Mouse (Mus musculus) embryonic facial prominence, embryonic 13.5 days (tissue): ENCODE data around the gene Ropn1. TPM values are rescaled to one million over a fixed set of nuclear protein-coding genes. Genes with fewer than 3 reads are reported as not detected.
"Not testable (repeated sequence)": the region's sequence is repeated elsewhere in the genome, so short reads cannot be mapped to it uniquely, and the experiment has no call there.

Source experiments
- ATAC-seq: fragments of 200-750 bp; cut with Nextera tagmentation; 2 replicates; pipeline ENCODE4 v1.8.0; 2017; ENCODE audit warnings: low read depth; ENCODE audit not compliant: insufficient number of reproducible peaks, insufficient read depth, low FRiP score, low TSS enrichment
- H3K27ac ChIP-seq: fragments of 300-500 bp; sonication (generic); 2 replicates; pipeline ENCODE4 v1.5.1; 2015; ENCODE audit warnings: moderate library complexity, mild to moderate bottlenecking, inconsistent platforms
- H3K27me3 ChIP-seq: fragments of 300-500 bp; sonication (generic); 2 replicates; pipeline ENCODE4 v1.6.1; 2015; ENCODE audit warnings: mild to moderate bottlenecking, inconsistent platforms
- H3K36me3 ChIP-seq: fragments of 300-500 bp; sonication (generic); 2 replicates; pipeline ENCODE4 v1.6.1; 2015; ENCODE audit warnings: mild to moderate bottlenecking, inconsistent platforms
- H3K4me1 ChIP-seq: fragments of 300-500 bp; sonication (generic); 2 replicates; pipeline ENCODE4 v1.6.1; 2015; ENCODE audit warnings: inconsistent platforms
- H3K4me2 ChIP-seq: fragments of 300-500 bp; sonication (generic); 2 replicates; pipeline ENCODE4 v1.6.1; 2015; ENCODE audit warnings: moderate library complexity, mild to moderate bottlenecking, inconsistent platforms
- H3K4me3 ChIP-seq: fragments of 300-500 bp; sonication (generic); 2 replicates; pipeline ENCODE4 v1.5.1; 2015; ENCODE audit warnings: mild to moderate bottlenecking, inconsistent platforms
- H3K9ac ChIP-seq: fragments of 300-500 bp; sonication (generic); 2 replicates; pipeline ENCODE4 v1.6.1; 2015; ENCODE audit warnings: mild to moderate bottlenecking, inconsistent platforms
- H3K9me3 ChIP-seq: fragments of 300-500 bp; sonication (generic); 2 replicates; pipeline ENCODE4 v1.6.1; 2016; ENCODE audit warnings: inconsistent platforms
- whole genome bisulfite sequencing: fragments of 180-500 bp; shearing (Covaris S2); methylation state at CpG from one replicate; pipeline ENCODE4 v1.1.7; 2015; ENCODE audit warnings: mixed read lengths; 5-methylcytosine and 5-hydroxymethylcytosine counted together
- polyA plus RNA-seq: library from polyadenylated mRNA; unstranded; fragments of >200 nt; fragmentation: Nextera tagmentation; extraction: Ambion mirVana; gene quantifications from 2 replicates; pipeline ENCODE4 v1.2.1, GENCODE M21; 2015

Ropn1 gene
- polyA plus RNA-seq, 1 experiment from 2014 or later: not detected

GRCm38 (mm10) chr16:34690334-34691144, 40.8 kb downstream of the Ropn1 start, which contains the start of gene Ccdc14:
Gene Ccdc14, plus strand, starts transcription at chr16:34690616.
- Histone ChIP-seq H3K4me2 (peak within 1 kb of the TSS; percentile 83), H3K9ac (peak within 1 kb of the TSS; percentile 81), H3K27ac (peak within 1 kb of the TSS; percentile 89), H3K4me3 (peak within 1 kb of the TSS; percentile 69), H3K9me3 (no peaks in the 10 kb centered on the region), H3K36me3 (no peaks in the 10 kb centered on the region), H3K27me3 (no peaks in the 10 kb centered on the region), H3K4me1 (peaks cover 5% of the 10 kb centered on the region)
- WGBS: 1% methylated on average over 52 of the region's 53 CpGs
- peak; percentile 93 for ATAC-seq

GRCm38 (mm10) chr16:34691156-34691555, 41.4 kb downstream of the Ropn1 start:
- peak overlapping the region; percentile 81 for H3K9ac ChIP-seq
- H3K27me3 ChIP-seq: no peaks in the 10 kb centered on the region
- H3K9me3 ChIP-seq: no peaks in the 10 kb centered on the region
- no peaks in the 10 kb centered on the region for H3K36me3 ChIP-seq
- H3K4me1 ChIP-seq: peaks cover 5% of the 10 kb centered on the region
- no peak for ATAC-seq
- H3K4me3 ChIP-seq: peak overlapping the region; percentile 69
- peak overlapping the region; percentile 89 for H3K27ac ChIP-seq
- peak overlapping the region; percentile 83 for H3K4me2 ChIP-seq
- WGBS: 5% methylated on average over 11 of the region's 11 CpGs

DNA sequence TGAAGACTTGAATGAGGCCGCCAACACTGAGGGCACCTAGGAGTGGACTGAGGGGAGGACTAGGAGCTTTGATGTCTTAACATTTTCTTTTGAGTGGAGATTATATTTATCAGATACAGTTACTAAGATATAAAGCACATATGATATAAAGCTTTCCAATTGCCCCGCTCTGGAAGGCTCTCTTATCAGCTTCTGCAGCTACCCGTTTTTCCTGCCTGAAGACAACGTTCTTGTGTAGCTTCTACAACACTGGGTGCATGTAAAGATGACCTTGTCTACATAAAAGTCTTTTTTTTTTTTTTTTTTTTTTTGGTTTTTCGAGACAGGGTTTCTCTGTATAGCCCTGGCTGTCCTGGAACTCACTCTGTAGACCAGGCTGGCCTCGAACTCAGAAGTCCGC, 44.8 kb downstream of the Ropn1 start:
- Histone ChIP-seq H3K4me2 (no peak overlapping the region), H3K9ac (no peak overlapping the region), H3K36me3 (peaks cover 17% of the 10 kb centered on the region), H3K27ac (no peak overlapping the region), H3K27me3 (no peaks in the 10 kb centered on the region), H3K4me3 (no peak overlapping the region), H3K9me3 (no peaks in the 10 kb centered on the region), H3K4me1 (peaks cover 15% of the 10 kb centered on the region)
- WGBS: 94% methylated on average over 6 of the region's 7 CpGs
- ATAC-seq: no peak

- H3K4me2 ChIP-seq, H3K4me3 ChIP-seq, H3K27me3 ChIP-seq, H3K27ac ChIP-seq, H3K9me3 ChIP-seq, H3K9ac ChIP-seq, ATAC-seq: not testable (repeated sequence)
- Histone ChIP-seq H3K36me3 (peaks cover 21% of the 10 kb centered on the region), H3K4me1 (peaks cover 11% of the 10 kb centered on the region)
- 60% methylated on average over 3 of the region's 3 CpGs for WGBS
These were observed 49.0 kb downstream of the Ropn1 start for GRCm38 (mm10) chr16:34698721-34699120.

DNA sequence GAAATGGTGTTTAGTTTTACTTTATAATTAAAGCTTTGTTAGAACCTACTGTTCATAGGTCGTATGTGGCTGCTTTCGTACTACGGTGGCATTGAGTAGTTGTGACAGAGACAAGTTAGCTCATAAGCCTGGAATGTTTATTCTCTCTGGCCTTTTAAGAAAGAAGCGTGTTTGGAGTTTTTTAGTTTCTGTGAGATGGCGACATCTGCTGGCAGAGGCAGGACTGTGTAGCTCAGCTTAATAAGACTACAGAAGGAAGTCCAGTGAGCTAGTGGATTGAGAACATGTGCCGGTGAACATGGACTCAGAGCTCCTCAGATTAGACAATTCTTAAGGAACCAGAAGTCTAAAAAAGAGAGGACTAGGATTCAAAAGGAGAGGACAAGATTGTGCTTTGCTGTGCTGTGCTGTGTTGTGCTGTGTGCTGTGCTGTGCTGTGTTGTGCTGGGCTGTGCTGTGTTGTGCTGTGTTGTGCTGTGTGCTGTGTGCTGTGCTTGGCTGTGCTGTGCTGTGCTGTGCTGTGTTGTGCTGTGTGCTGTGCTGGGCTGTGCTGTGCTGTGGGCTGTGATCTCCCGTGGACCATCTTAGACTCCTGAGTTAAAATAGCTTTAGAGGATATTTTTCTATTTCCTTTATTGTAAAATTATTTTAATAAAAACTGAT, 50.6 kb downstream of the Ropn1 start:
- H3K36me3 ChIP-seq: peaks cover 29% of the 10 kb centered on the region
- peaks cover 11% of the 10 kb centered on the region for H3K4me1 ChIP-seq
- H3K9ac ChIP-seq: no peak overlapping the region
- no peaks in the 10 kb centered on the region for H3K27me3 ChIP-seq
- WGBS: 19% methylated on average over 7 of the region's 7 CpGs
- no peak overlapping the region for H3K4me2 ChIP-seq
- H3K27ac ChIP-seq: no peak overlapping the region
- H3K9me3 ChIP-seq: no peaks in the 10 kb centered on the region
- no peak for ATAC-seq
- no peak overlapping the region for H3K4me3 ChIP-seq

DNA sequence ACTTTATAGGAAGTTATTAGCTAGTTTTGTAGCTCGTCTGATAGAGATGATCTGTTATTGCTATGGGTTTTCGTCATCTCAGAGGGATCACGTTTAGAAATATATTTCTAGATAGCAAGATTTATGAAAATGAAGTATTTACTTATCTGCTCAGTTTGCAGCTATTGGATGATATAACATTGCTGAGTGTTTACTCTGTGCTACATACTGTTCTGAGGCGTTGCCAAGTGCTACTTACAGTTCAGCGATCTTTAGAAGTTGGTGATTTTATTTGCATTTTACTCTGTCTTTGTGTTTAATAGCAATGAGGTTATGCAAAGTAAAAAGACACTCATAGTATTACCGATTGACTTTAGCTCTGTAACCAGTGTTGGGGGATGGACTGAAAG, 51.1 kb downstream of the Ropn1 start:
- no peaks in the 10 kb centered on the region for H3K27me3 ChIP-seq
- no peak for ATAC-seq
- H3K36me3 ChIP-seq: peaks cover 33% of the 10 kb centered on the region
- WGBS: 83% methylated on average over 6 of the region's 6 CpGs
- H3K4me2 ChIP-seq: no peak overlapping the region
- no peak overlapping the region for H3K9ac ChIP-seq
- H3K9me3 ChIP-seq: no peaks in the 10 kb centered on the region
- no peak overlapping the region for H3K4me3 ChIP-seq
- no peak overlapping the region for H3K27ac ChIP-seq
- H3K4me1 ChIP-seq: peaks cover 11% of the 10 kb centered on the region

DNA sequence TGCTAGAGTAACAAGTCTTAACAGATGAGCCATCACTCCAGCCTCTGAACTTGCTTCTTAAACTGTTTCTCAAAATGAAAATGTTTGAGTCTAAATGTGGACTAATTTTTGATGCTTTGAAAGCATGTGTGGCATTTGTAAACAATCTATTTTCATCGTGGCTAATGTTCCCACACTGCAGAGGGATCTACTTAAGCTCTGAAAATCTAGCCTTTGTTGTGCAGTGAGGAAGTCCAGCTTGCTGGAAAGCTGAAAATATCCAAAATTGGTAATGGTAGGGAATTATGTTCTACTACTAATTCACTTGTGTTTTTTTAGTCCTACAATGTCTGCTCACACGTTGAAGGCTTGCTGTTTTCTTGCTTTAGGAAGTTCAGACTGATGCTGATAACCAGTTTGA, 56.3 kb downstream of the Ropn1 start:
- Histone ChIP-seq H3K4me1 (no peaks in the 10 kb centered on the region), H3K4me3 (no peak overlapping the region), H3K27ac (peak overlapping the region; percentile 58), H3K4me2 (no peak overlapping the region), H3K27me3 (no peaks in the 10 kb centered on the region), H3K9me3 (no peaks in the 10 kb centered on the region), H3K9ac (no peak overlapping the region), H3K36me3 (peaks cover 44% of the 10 kb centered on the region)
- 67% methylated on average over 2 of the region's 2 CpGs for whole genome bisulfite sequencing
- ATAC-seq: no peak

DNA sequence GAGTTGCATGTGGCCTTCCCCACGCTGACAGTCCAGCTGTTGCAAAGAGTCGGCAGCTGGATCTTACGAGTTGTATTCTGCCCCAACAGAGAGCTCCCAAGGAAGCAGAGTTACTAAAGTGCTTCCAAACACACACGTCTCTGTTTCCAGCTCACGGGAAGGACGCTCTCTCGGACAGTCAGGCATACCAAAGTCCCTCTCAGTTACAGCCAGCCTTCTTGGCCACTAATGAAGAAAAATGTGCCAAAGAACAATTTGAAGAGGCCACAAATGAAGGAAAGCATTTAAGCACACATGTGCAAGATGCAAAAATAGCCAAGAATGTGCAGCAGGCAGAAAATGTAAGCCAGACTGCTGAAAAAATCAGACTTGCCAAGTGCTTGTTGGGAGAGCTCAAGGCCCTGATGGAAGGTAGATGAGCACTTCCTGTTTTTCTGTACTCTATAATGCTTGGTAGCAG, 56.8 kb downstream of the Ropn1 start:
- 72% methylated on average over 7 of the region's 7 CpGs for WGBS
- Histone ChIP-seq H3K27me3 (no peaks in the 10 kb centered on the region), H3K4me2 (no peak overlapping the region), H3K4me1 (no peaks in the 10 kb centered on the region), H3K9me3 (no peaks in the 10 kb centered on the region), H3K4me3 (no peak overlapping the region), H3K9ac (no peak overlapping the region), H3K36me3 (peaks cover 44% of the 10 kb centered on the region), H3K27ac (peak overlapping the region; percentile 58)
- ATAC-seq: no peak

DNA sequence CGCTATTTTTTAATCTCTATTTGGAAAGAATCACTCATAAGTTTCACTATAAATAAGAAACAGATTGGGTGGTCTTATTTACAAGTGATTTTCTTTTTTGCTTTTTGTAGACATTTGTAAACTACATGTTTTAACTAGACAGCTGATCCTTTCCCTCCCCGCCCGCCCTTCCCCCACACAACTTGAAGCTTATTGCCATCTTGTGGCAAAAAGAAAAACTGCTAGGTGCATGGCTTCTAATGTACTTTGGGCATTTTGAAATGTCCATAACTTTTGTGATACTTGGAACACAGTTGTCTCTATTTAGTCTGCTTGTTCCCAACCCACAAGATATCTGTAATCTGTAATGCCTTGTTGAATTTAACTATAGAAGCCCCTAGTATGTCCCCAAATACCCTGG, 61.8 kb downstream of the Ropn1 start:
- H3K36me3 ChIP-seq: peaks cover 29% of the 10 kb centered on the region

GRCm38 (mm10) chr16:34725156-34725555, 75.4 kb downstream of the Ropn1 start:
- peaks cover 41% of the 10 kb centered on the region for H3K36me3 ChIP-seq
- H3K27me3 ChIP-seq: no peaks in the 10 kb centered on the region
- H3K27ac ChIP-seq: no peak overlapping the region
- no peak overlapping the region for H3K4me2 ChIP-seq
- no peak overlapping the region for H3K4me3 ChIP-seq
- 94% methylated on average over 3 of the region's 3 CpGs for WGBS
- H3K4me1 ChIP-seq: no peaks in the 10 kb centered on the region
- no peak for ATAC-seq
- H3K9ac ChIP-seq: no peak overlapping the region
- peaks cover 9% of the 10 kb centered on the region for H3K9me3 ChIP-seq

More for the DNA sequence above, 61.8 kb downstream of the Ropn1 start:
- H3K27me3 ChIP-seq: no peaks in the 10 kb centered on the region
- H3K27ac ChIP-seq: no peak overlapping the region
- no peak overlapping the region for H3K9ac ChIP-seq
- ATAC-seq: no peak
- H3K4me3 ChIP-seq: no peak overlapping the region
- WGBS: 72% methylated on average over 3 of the region's 3 CpGs
- H3K4me1 ChIP-seq: no peaks in the 10 kb centered on the region
- H3K4me2 ChIP-seq: no peak overlapping the region
- no peaks in the 10 kb centered on the region for H3K9me3 ChIP-seq
